Mouse (Mus musculus) liver, embryonic 13.5 days (tissue): ENCODE data around the gene Gzmm. TPM values are rescaled to one million over a fixed set of nuclear protein-coding genes. Genes with fewer than 3 reads are reported as not detected.

Experiments used
- polyA plus RNA-seq: library from polyadenylated mRNA; unstranded; fragments of >200 nt; fragmentation: Nextera tagmentation; extraction: Ambion mirVana; gene quantifications from 2 replicates; pipeline ENCODE4 v1.2.1, GENCODE M21; 2015

Gene Gzmm
- polyA plus RNA-seq, 1 experiment from 2014 or later, result 0.32 TPM

Other genes with a start within 250 kb of the Gzmm start
- gene Vmn2r83, start 220.3 kb upstream of the Gzmm start, polyA plus RNA-seq, result not detected in 2 replicates
- 19.9 and 20.0 TPM in 2 replicates for gene Plpp2, start 155.2 kb upstream of the Gzmm start, polyA plus RNA-seq
- gene Mier2, start 133.8 kb upstream of the Gzmm start, polyA plus RNA-seq, result 11.2 and 11.7 TPM in 2 replicates
- gene Theg, start 101.7 kb upstream of the Gzmm start, polyA plus RNA-seq, result not detected in 2 replicates
- gene C2cd4c, start 75.0 kb upstream of the Gzmm start, polyA plus RNA-seq, result not detected in 2 replicates
- 0.28 and 0.29 TPM in 2 replicates for gene Shc2, start 51.1 kb upstream of the Gzmm start, polyA plus RNA-seq
- gene Odf3l2, start 43.3 kb upstream of the Gzmm start, polyA plus RNA-seq, result not detected in 2 replicates
- gene Madcam1, start 24.5 kb upstream of the Gzmm start, polyA plus RNA-seq, result 0.24 and 0.27 TPM in 2 replicates
- gene Tpgs1, start 19.7 kb upstream of the Gzmm start, polyA plus RNA-seq, result 25.3 and 27.5 TPM in 2 replicates
- 164 and 166 TPM in 2 replicates for gene Cdc34, start 6.8 kb upstream of the Gzmm start, polyA plus RNA-seq
- 903 and 946 TPM in 2 replicates for gene Bsg, start 15.5 kb downstream of the Gzmm start, polyA plus RNA-seq
- gene Hcn2, start 27.6 kb downstream of the Gzmm start, polyA plus RNA-seq, result not detected in 2 replicates
- 20.0 and 20.8 TPM in 2 replicates for gene Polrmt, start 57.6 kb downstream of the Gzmm start, polyA plus RNA-seq
- gene Fgf22, start 66.1 kb downstream of the Gzmm start, polyA plus RNA-seq, result not detected in 2 replicates
- gene Rnf126, start 77.9 kb downstream of the Gzmm start, polyA plus RNA-seq, result 43.7 and 48.5 TPM in 2 replicates
- gene Fstl3, start 88.3 kb downstream of the Gzmm start, polyA plus RNA-seq, result 0.58 and 0.68 TPM in 2 replicates
- 2.6 and 3.2 TPM in 2 replicates for gene Prss57, start 101.9 kb downstream of the Gzmm start, polyA plus RNA-seq
- 7.1 and 7.4 TPM in 2 replicates for gene Palm, start 104.6 kb downstream of the Gzmm start, polyA plus RNA-seq
- gene Misp, start 132.0 kb downstream of the Gzmm start, polyA plus RNA-seq, result 0.25 and 0.75 TPM in 2 replicates
- gene Ptbp1, start 165.4 kb downstream of the Gzmm start, polyA plus RNA-seq, result 136 and 175 TPM in 2 replicates
- gene Prtn3, start 185.5 kb downstream of the Gzmm start, polyA plus RNA-seq, result 54.8 and 64.6 TPM in 2 replicates
- gene Plppr3, start 185.6 kb downstream of the Gzmm start, polyA plus RNA-seq, result 5.7 and 5.8 TPM in 2 replicates
- gene Elane, start 197.2 kb downstream of the Gzmm start, polyA plus RNA-seq, result 47.1 and 59.3 TPM in 2 replicates
- gene Cfd, start 201.8 kb downstream of the Gzmm start, polyA plus RNA-seq, result not detected in 2 replicates
- gene Med16, start 219.9 kb downstream of the Gzmm start, polyA plus RNA-seq, result 16.9 and 19.0 TPM in 2 replicates
- gene Gm26602, start 221.8 kb downstream of the Gzmm start, polyA plus RNA-seq, result 11.3 TPM in 1 of 2 replicates, not detected in the other
- gene Kiss1r, start 228.0 kb downstream of the Gzmm start, polyA plus RNA-seq, result 0.19 and 0.28 TPM in 2 replicates
- gene R3hdm4, start 232.2 kb downstream of the Gzmm start, polyA plus RNA-seq, result 63.0 and 63.8 TPM in 2 replicates
- gene Arid3a, start 238.0 kb downstream of the Gzmm start, polyA plus RNA-seq, result 5.4 and 5.7 TPM in 2 replicates